Comparison of ENCODE assay signal across 10 mouse cellular contexts in genomic region chr16:4651081-4651480, GRCm38 (mm10). TPM values are rescaled to one million over a fixed set of nuclear protein-coding genes. Genes with fewer than 3 reads are reported as not detected.
DNase-seq lines count a peak whose midpoint lies in the region; ATAC-seq and TF ChIP-seq lines count a peak whose summit lies in the region.
"Had no signal": no experiment of that assay in that cellular context is flagged by ENCODE, and none has a peak within 500 bp of the region (broad histone marks: within the 10 kb centered on the region; RNA-seq: fewer than 3 reads in every experiment).

No protein-coding gene starts in this region.

- H3K9ac ChIP-seq in heart, adult 2 months (ENCODE audit: low read depth, low read length) = no peak overlapping the region
- H3K9ac ChIP-seq in liver, postnatal 0 days (replicated peaks) = 0 out of 2 replicates have a peak overlapping the region, but pooled peaks have one; percentile 16
- no peak overlapping the region for H3K9ac ChIP-seq in liver, embryonic 12.5 days
- peak overlapping the region; percentile 40; the same call in 1 of the 2 replicates for H3K9ac ChIP-seq in limb, embryonic 11.5 days (ENCODE audit: low read length)

- intact Hi-C loops in heart, adult 2 months (cut with DNase I) = no loop called here
- intact Hi-C loops in heart, postnatal 10 days (cut with DNase I) = no loop called here

- no peak for TF ChIP-seq CTCF in heart, adult 2 months (IDR thresholded peaks at IDR 0.05)
- TF ChIP-seq CTCF in liver, postnatal 0 days (IDR thresholded peaks at IDR 0.05; ENCODE audit: low read depth) = no peak

- ATAC-seq in liver, postnatal 0 days = no peak
- ATAC-seq in liver, embryonic 12.5 days = no peak
- no peak for ATAC-seq in limb, embryonic 11.5 days (ENCODE audit: insufficient number of reproducible peaks, low FRiP score, low TSS enrichment, low read depth)
- ATAC-seq: hindbrain, embryonic 16.5 days had no signal

- H3K4me3 ChIP-seq in heart, adult 2 months = no peak overlapping the region
- no peak overlapping the region for H3K4me3 ChIP-seq in liver, postnatal 0 days (ENCODE audit: low read depth, low read length)
- no peak overlapping the region for H3K4me3 ChIP-seq in liver, embryonic 12.5 days
- H3K4me3 ChIP-seq in brown adipose tissue, adult 24 weeks (ENCODE audit: insufficient read depth, low read depth, low read length) = no peak overlapping the region
- H3K4me3 ChIP-seq in limb, embryonic 11.5 days (ENCODE audit: low read depth, low read length) = no peak overlapping the region

- no peak for DNase-seq in heart, adult 2 months
- no peak for DNase-seq in heart, postnatal 10 days
- no peak for DNase-seq in liver, postnatal 0 days
- DNase-seq in limb, embryonic 11.5 days (ENCODE audit: low spot score) = no peak
- DNase-seq in T-cell, adult 2 months (ENCODE audit: low spot score) = no peak
- no peak for DNase-seq in frontal cortex, postnatal 25 days (ENCODE audit: low spot score in 2 of 2)

- no peaks in the 10 kb centered on the region for H3K36me3 ChIP-seq in heart, adult 2 months (ENCODE audit: control insufficient read depth, insufficient read depth, low read length)
- H3K36me3 ChIP-seq in liver, postnatal 0 days (replicated peaks; ENCODE audit: insufficient read depth, low read length) = peaks cover 67% of the 10 kb centered on the region
- H3K36me3 ChIP-seq in liver, embryonic 12.5 days = peaks cover 78% of the 10 kb centered on the region
- peaks cover 27% of the 10 kb centered on the region for H3K36me3 ChIP-seq in limb, embryonic 11.5 days (ENCODE audit: control insufficient read depth, insufficient read depth, low read length)

- WGBS in heart, adult 2 months = 64% methylated on average over 1 of the region's 1 CpGs
- WGBS in liver, postnatal 0 days (ENCODE audit: insufficient replicate concordance) = 81% methylated on average over 1 of the region's 1 CpGs
- WGBS in liver, embryonic 12.5 days (ENCODE audit: insufficient replicate concordance) = 85% methylated on average over 1 of the region's 1 CpGs
- WGBS in limb, embryonic 11.5 days = 50% methylated on average over 1 of the region's 1 CpGs

- no peak overlapping the region for H3K4me2 ChIP-seq in liver, postnatal 0 days (ENCODE audit: low read depth, low read length)
- H3K4me2 ChIP-seq in liver, embryonic 12.5 days = no peak overlapping the region
- no peak overlapping the region for H3K4me2 ChIP-seq in limb, embryonic 11.5 days (ENCODE audit: low read depth, severe bottlenecking)
- H3K4me2 ChIP-seq: liver, embryonic 11.5 days had no signal

- no peak for TF ChIP-seq EP300 in heart, adult 2 months (IDR thresholded peaks at IDR 0.05; ENCODE audit: insufficient read depth, low read depth, low read length)
- TF ChIP-seq EP300 in liver, postnatal 0 days (IDR thresholded peaks at IDR 0.05; ENCODE audit: low read depth) = no peak

- H3K27me3 ChIP-seq in heart, adult 2 months (ENCODE audit: control insufficient read depth, insufficient read depth, low read length) = no peaks in the 10 kb centered on the region
- H3K27me3 ChIP-seq in liver, postnatal 0 days (ENCODE audit: insufficient read depth, low read length) = no peaks in the 10 kb centered on the region
- no peaks in the 10 kb centered on the region for H3K27me3 ChIP-seq in liver, embryonic 12.5 days (replicated peaks)
- no peaks in the 10 kb centered on the region for H3K27me3 ChIP-seq in limb, embryonic 11.5 days (ENCODE audit: control insufficient read depth, insufficient read depth, low read length)

- peak overlapping the region; percentile 45 for H3K27ac ChIP-seq in heart, adult 2 months
- no peak overlapping the region for H3K27ac ChIP-seq in liver, postnatal 0 days (ENCODE audit: low read depth)
- no peak overlapping the region for H3K27ac ChIP-seq in liver, embryonic 12.5 days
- peak overlapping the region; percentile 42 for H3K27ac ChIP-seq in brown adipose tissue, adult 24 weeks (replicated peaks; ENCODE audit: low read depth, low read length)
- H3K27ac ChIP-seq in limb, embryonic 11.5 days (replicated peaks; ENCODE audit: low read depth, low read length) = peak overlapping the region; percentile 92

- H3K4me1 ChIP-seq in heart, adult 2 months (ENCODE audit: control insufficient read depth, insufficient read depth, low read length) = peaks cover 17% of the 10 kb centered on the region
- H3K4me1 ChIP-seq in liver, postnatal 0 days (ENCODE audit: insufficient read depth) = peaks cover 8% of the 10 kb centered on the region
- peaks cover 15% of the 10 kb centered on the region for H3K4me1 ChIP-seq in liver, embryonic 12.5 days
- H3K4me1 ChIP-seq in brown adipose tissue, adult 24 weeks (ENCODE audit: control insufficient read depth, insufficient read depth, insufficient read length, low read length) = peaks cover 35% of the 10 kb centered on the region
- peaks cover 86% of the 10 kb centered on the region for H3K4me1 ChIP-seq in limb, embryonic 11.5 days (ENCODE audit: control insufficient read depth, insufficient read depth, low read length)

- H3K79me2 ChIP-seq in heart, adult 2 months (replicated peaks; ENCODE audit: control insufficient read depth, insufficient read depth, low read length) = peaks cover 3% of the 10 kb centered on the region

- no peaks in the 10 kb centered on the region for H3K9me3 ChIP-seq in liver, postnatal 0 days (ENCODE audit: low read length)
- H3K9me3 ChIP-seq in liver, embryonic 12.5 days (replicated peaks) = no peaks in the 10 kb centered on the region
- H3K9me3 ChIP-seq in limb, embryonic 11.5 days (ENCODE audit: control insufficient read depth, low read length) = no peaks in the 10 kb centered on the region

- no peak for TF ChIP-seq POLR2A in heart, adult 2 months (IDR thresholded peaks at IDR 0.05; ENCODE audit: insufficient read depth, low read depth, low read length)

RNA-seq across cellular contexts. Expression of gene Dnaja3, which starts 11.3 kb away (rescaled TPM):
- 100 to 1,000 TPM; 138 to 150 TPM for total RNA-seq in heart, adult 2 months (2021)
- 80.8 and 104 TPM in 2 replicates for polyA plus RNA-seq in heart, adult 2 months (2012; rRNA removed)
- 100 to 1,000 TPM; 106 to 107 TPM for total RNA-seq in heart, postnatal 10 days (2021)
- polyA plus RNA-seq in liver, postnatal 0 days (2015; fragmentation: Nextera tagmentation; extraction: Ambion mirVana) = 66.0 and 70.5 TPM in 2 replicates
- polyA plus RNA-seq in liver, embryonic 12.5 days (2016; fragmentation: Nextera tagmentation; extraction: Ambion mirVana) = 69.2 and 74.2 TPM in 2 replicates
- 193 and 221 TPM in 2 replicates for polyA plus RNA-seq in brown adipose tissue, adult 24 weeks (2012; ENCODE audit: insufficient read depth, insufficient read length, missing spikeins)
- polyA plus RNA-seq in limb, embryonic 11.5 days (2014; fragmentation: Nextera tagmentation; extraction: Ambion mirVana) = 56.5 and 59.1 TPM in 2 replicates

RNA-seq across cellular contexts. Expression of gene Vasn, which starts 11.3 kb away (rescaled TPM):
- 10 to 100 TPM in 1 of 2 experiments, 1 to 10 TPM in 1; 9.2 to 10.5 TPM for total RNA-seq in heart, adult 2 months (2021)
- polyA plus RNA-seq in heart, adult 2 months (2012; rRNA removed) = 23.9 and 24.2 TPM in 2 replicates
- total RNA-seq in heart, postnatal 10 days (2021) = 10 to 100 TPM; 13.6 to 18.0 TPM
- 1.6 and 1.9 TPM in 2 replicates for polyA plus RNA-seq in liver, postnatal 0 days (2015; fragmentation: Nextera tagmentation; extraction: Ambion mirVana)
- polyA plus RNA-seq in liver, embryonic 12.5 days (2016; fragmentation: Nextera tagmentation; extraction: Ambion mirVana) = 4.7 and 5.0 TPM in 2 replicates
- 4.2 and 4.4 TPM in 2 replicates for polyA plus RNA-seq in brown adipose tissue, adult 24 weeks (2012; ENCODE audit: insufficient read depth, insufficient read length, missing spikeins)
- 20.2 and 22.3 TPM in 2 replicates for polyA plus RNA-seq in limb, embryonic 11.5 days (2014; fragmentation: Nextera tagmentation; extraction: Ambion mirVana)

RNA-seq across cellular contexts. Expression of gene Pam16, which starts 26.3 kb away (rescaled TPM):
- 100 to 1,000 TPM; 119 to 165 TPM for total RNA-seq in heart, adult 2 months (2021)
- 36.3 and 39.4 TPM in 2 replicates for polyA plus RNA-seq in heart, adult 2 months (2012; rRNA removed)
- 100 to 1,000 TPM in 1 of 2 experiments, 10 to 100 TPM in 1; 96.6 to 125 TPM for total RNA-seq in heart, postnatal 10 days (2021)
- polyA plus RNA-seq in liver, postnatal 0 days (2015; fragmentation: Nextera tagmentation; extraction: Ambion mirVana) = 59.7 and 66.3 TPM in 2 replicates
- polyA plus RNA-seq in liver, embryonic 12.5 days (2016; fragmentation: Nextera tagmentation; extraction: Ambion mirVana) = 76.2 and 81.9 TPM in 2 replicates
- polyA plus RNA-seq in brown adipose tissue, adult 24 weeks (2012; ENCODE audit: insufficient read depth, insufficient read length, missing spikeins) = 140 and 178 TPM in 2 replicates
- 107 and 115 TPM in 2 replicates for polyA plus RNA-seq in limb, embryonic 11.5 days (2014; fragmentation: Nextera tagmentation; extraction: Ambion mirVana)

RNA-seq across cellular contexts. Expression of gene Coro7, which starts 28.5 kb away (rescaled TPM):
- 10 to 100 TPM; 14.6 to 15.9 TPM for total RNA-seq in heart, adult 2 months (2021)
- polyA plus RNA-seq in heart, adult 2 months (2012; rRNA removed) = 20.8 and 22.8 TPM in 2 replicates
- total RNA-seq in heart, postnatal 10 days (2021) = 10 to 100 TPM; 24.6 to 26.1 TPM
- 6.8 and 10.3 TPM in 2 replicates for polyA plus RNA-seq in liver, postnatal 0 days (2015; fragmentation: Nextera tagmentation; extraction: Ambion mirVana)
- 11.3 and 11.9 TPM in 2 replicates for polyA plus RNA-seq in liver, embryonic 12.5 days (2016; fragmentation: Nextera tagmentation; extraction: Ambion mirVana)
- 10.6 and 28.7 TPM in 2 replicates for polyA plus RNA-seq in brown adipose tissue, adult 24 weeks (2012; ENCODE audit: insufficient read depth, insufficient read length, missing spikeins)
- polyA plus RNA-seq in limb, embryonic 11.5 days (2014; fragmentation: Nextera tagmentation; extraction: Ambion mirVana) = 13.1 and 15.7 TPM in 2 replicates

RNA-seq across cellular contexts. Expression of gene Glis2, which starts 56.6 kb away (rescaled TPM):
- 10 to 100 TPM; 10.0 to 11.1 TPM for total RNA-seq in heart, adult 2 months (2021)
- 17.3 and 23.8 TPM in 2 replicates for polyA plus RNA-seq in heart, adult 2 months (2012; rRNA removed)
- total RNA-seq in heart, postnatal 10 days (2021) = 10 to 100 TPM; 27.6 to 34.5 TPM
- polyA plus RNA-seq in liver, postnatal 0 days (2015; fragmentation: Nextera tagmentation; extraction: Ambion mirVana) = 1.7 and 1.9 TPM in 2 replicates
- polyA plus RNA-seq in liver, embryonic 12.5 days (2016; fragmentation: Nextera tagmentation; extraction: Ambion mirVana) = 6.1 and 7.3 TPM in 2 replicates
- polyA plus RNA-seq in brown adipose tissue, adult 24 weeks (2012; ENCODE audit: insufficient read depth, insufficient read length, missing spikeins) = 2.9 and 5.7 TPM in 2 replicates
- polyA plus RNA-seq in limb, embryonic 11.5 days (2014; fragmentation: Nextera tagmentation; extraction: Ambion mirVana) = 26.2 and 27.4 TPM in 2 replicates

Comparison
In these comparisons a context has a peak if more than half of its experiments do, and no peak if none do; other contexts are left out.
1. H3K9ac ChIP-seq: peak in liver, postnatal 0 days (single experiment) and limb, embryonic 11.5 days (single experiment); none in heart, adult 2 months (single experiment) and liver, embryonic 12.5 days (single experiment).
2. H3K27ac ChIP-seq: peak in heart, adult 2 months (single experiment), brown adipose tissue, adult 24 weeks (single experiment) and limb, embryonic 11.5 days (single experiment); none in liver, postnatal 0 days (single experiment) and liver, embryonic 12.5 days (single experiment).